Mouse (Mus musculus) spleen, adult 2 months (tissue): ENCODE results near the gene Pcgf2.

Experiments
- CTCF ChIP-seq: fragments of 200-500 bp; IDR thresholded peaks from 2 replicates; pipeline ENCODE4 v1.5.1; 2011; ENCODE audit warnings: mild to moderate bottlenecking, inconsistent platforms; ENCODE audit not compliant: insufficient read depth, insufficient read length, insufficient replicate concordance; ENCODE audit errors: extremely low read depth
- POLR2A ChIP-seq: fragments of 200-500 bp; IDR thresholded peaks from 2 replicates; pipeline ENCODE4 v1.6.1; 2011; ENCODE audit warnings: low read depth, low read length, inconsistent platforms

- TF ChIP-seq CTCF (no peak), POLR2A (no peak)
These were observed 34.1 kb downstream of the Pcgf2 start for GRCm38 (mm10) chr11:97666221-97666620.
